Mouse (Mus musculus): ENCODE results near the gene Alkbh6. TPM values are rescaled to one million over a fixed set of nuclear protein-coding genes. Genes with fewer than 3 reads are reported as not detected.

Alkbh6 gene
- polyA plus RNA-seq, 1 experiment from 2014 or later: 88.6 TPM

DNA sequence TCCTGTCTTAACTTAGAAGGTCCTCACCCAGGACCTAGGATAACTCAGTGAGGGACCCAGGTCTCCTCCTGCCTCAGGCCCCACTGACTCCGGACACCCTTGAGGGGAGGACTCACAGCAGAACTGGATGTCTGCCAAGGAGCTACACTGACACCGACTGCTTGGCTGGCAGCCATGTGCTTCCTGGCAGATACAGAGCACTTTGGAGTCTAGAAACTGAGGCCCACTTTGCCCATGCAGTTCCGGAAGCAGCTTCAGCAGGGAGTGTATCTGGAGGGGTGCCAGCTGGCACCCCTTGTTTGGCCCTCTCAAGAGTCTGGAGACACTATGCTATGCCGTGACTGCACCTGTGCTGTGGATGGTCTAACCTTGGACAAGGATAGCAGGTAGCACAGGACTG lies 24.9 kb downstream of the Alkbh6 start:
- WGBS: 56% methylated on average over 4 of the region's 4 CpGs

DNA sequence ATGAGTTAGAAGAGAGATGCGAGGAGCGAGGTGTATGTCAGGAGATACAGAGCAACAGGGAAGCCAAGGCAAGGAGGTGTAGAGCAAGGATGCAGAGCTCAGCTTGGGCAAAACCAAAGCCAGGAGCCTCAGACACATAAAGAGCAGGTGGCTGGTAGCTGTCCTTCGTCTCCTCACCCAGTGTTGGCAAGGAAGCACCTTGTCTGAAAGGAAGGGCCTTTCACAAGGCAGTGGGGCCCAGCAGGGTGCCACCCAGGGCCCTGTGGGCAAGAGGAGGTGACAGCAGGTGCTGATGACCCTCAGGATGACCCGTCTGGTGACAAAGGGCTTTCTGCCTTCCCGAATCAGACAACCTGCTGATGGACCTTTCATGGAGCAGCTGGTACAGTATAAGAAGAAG lies 26.0 kb downstream of the Alkbh6 start:
- no peak overlapping the region for H3K4me3 ChIP-seq
- no peaks in the 10 kb centered on the region for H3K36me3 ChIP-seq
- no peaks in the 10 kb centered on the region for H3K9me3 ChIP-seq
- H3K4me1 ChIP-seq: no peaks in the 10 kb centered on the region; the same call in 1 of the 2 replicates
- no peak overlapping the region for H3K4me2 ChIP-seq (replicated peaks)
- WGBS: 68% methylated on average over 5 of the region's 5 CpGs
- no peak overlapping the region for H3K27ac ChIP-seq
- no peak for ATAC-seq (ENCODE audit: insufficient number of reproducible peaks, insufficient read depth, low FRiP score, low TSS enrichment)
- no peak overlapping the region for H3K9ac ChIP-seq
- H3K27me3 ChIP-seq: peaks cover 31% of the 10 kb centered on the region

More for the DNA sequence above, 24.9 kb downstream of the Alkbh6 start:
- H3K4me3 ChIP-seq: no peak overlapping the region
- H3K9ac ChIP-seq: no peak overlapping the region
- H3K27me3 ChIP-seq: peaks cover 26% of the 10 kb centered on the region
- no peak overlapping the region for H3K4me2 ChIP-seq (replicated peaks)
- H3K36me3 ChIP-seq: no peaks in the 10 kb centered on the region
- H3K4me1 ChIP-seq: no peaks in the 10 kb centered on the region; the same call in 1 of the 2 replicates
- no peak overlapping the region for H3K27ac ChIP-seq
- H3K9me3 ChIP-seq: no peaks in the 10 kb centered on the region
- ATAC-seq (ENCODE audit: insufficient number of reproducible peaks, insufficient read depth, low FRiP score, low TSS enrichment): 0 out of 2 replicates have a peak, but pooled peaks have one; percentile 36

DNA sequence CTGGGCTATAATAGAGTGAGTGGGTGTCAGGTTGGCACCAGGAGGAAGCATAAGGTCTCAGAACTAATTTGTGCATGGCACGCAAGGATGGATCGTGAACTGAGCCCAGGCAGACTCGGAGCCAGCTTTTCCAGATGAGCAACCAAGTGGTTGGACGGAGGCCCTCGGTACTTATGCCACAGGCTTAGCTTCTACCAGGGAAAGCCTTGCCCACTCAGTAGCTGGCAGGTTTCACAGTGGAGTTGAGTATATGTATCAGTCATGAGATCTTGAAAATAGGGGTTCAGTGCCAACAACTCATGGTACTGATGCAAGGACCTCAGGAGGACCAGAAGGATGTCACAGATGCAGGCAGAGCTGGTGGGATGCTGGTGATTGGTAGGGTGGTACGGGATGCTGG lies 27.2 kb downstream of the Alkbh6 start:
- 79% methylated on average over 6 of the region's 6 CpGs for WGBS
- no peaks in the 10 kb centered on the region for H3K36me3 ChIP-seq
- no peak overlapping the region for H3K9ac ChIP-seq
- no peak overlapping the region for H3K27ac ChIP-seq
- no peak overlapping the region for H3K4me3 ChIP-seq
- no peaks in the 10 kb centered on the region; the same call in 1 of the 2 replicates for H3K4me1 ChIP-seq
- H3K27me3 ChIP-seq: peaks cover 31% of the 10 kb centered on the region
- H3K9me3 ChIP-seq: no peaks in the 10 kb centered on the region
- no peak overlapping the region for H3K4me2 ChIP-seq (replicated peaks)
- no peak for ATAC-seq (ENCODE audit: insufficient number of reproducible peaks, insufficient read depth, low FRiP score, low TSS enrichment)

DNA sequence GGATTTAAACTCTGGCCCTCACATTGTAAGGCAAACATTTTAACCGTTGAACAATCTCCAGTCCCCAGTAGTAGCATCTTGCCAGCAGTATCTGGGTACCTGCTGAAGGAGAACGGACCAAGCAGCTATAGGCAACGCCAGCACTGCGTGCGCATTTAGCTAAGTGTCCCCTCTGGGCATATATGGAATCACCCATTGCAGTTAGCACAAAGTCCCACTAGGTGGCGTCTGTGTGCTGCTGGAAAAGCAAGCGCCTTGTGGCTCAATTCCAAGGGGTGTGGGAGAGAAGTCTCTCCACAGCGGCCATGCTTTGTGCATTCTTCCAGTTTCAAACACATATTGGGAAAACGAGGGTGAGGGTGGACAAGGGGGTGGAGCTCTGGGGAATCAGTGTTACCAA lies 27.9 kb downstream of the Alkbh6 start:
- H3K9ac ChIP-seq: no peak overlapping the region
- H3K4me1 ChIP-seq: no peaks in the 10 kb centered on the region; the same call in 1 of the 2 replicates
- H3K4me2 ChIP-seq (replicated peaks): no peak overlapping the region
- H3K9me3 ChIP-seq: no peaks in the 10 kb centered on the region
- peaks cover 31% of the 10 kb centered on the region for H3K27me3 ChIP-seq
- WGBS: 1% methylated on average over 9 of the region's 9 CpGs
- no peak overlapping the region for H3K27ac ChIP-seq
- no peaks in the 10 kb centered on the region for H3K36me3 ChIP-seq
- no peak overlapping the region for H3K4me3 ChIP-seq
- no peak for ATAC-seq (ENCODE audit: insufficient number of reproducible peaks, insufficient read depth, low FRiP score, low TSS enrichment)

DNA sequence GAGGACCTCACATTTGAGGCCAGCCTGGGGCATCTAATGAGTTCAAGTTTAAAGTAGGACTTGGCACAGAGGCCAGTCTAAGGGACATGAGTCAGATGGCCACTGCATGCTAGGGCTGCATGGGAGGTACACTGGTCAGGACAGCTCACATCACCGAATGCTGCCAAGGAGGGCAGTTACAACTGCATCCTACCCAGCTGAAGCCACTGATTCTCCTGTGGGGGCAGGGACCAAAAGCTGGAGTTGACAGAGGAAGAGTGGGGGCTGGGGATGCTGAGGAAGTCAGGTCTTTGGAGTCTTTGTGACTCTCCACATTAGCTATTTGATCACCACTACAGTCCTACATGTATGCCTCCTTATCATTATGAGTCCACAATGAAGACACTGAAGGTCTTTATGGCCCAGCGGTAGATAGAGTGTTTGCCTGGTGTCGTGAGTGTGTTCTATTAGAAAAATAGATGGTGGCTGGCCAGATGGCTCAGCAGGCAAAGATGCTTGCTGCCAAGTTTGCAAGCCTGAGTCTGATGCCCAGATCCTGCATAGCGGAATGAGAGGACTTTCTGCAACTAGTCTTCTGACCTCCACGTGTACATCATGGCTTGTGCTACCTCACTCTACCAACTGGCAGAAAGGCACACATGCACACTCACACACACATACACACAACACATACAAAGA lies 31.1 kb downstream of the Alkbh6 start:
- H3K4me3 ChIP-seq: no peak overlapping the region
- ATAC-seq (ENCODE audit: insufficient number of reproducible peaks, insufficient read depth, low FRiP score, low TSS enrichment): no peak
- 76% methylated on average over 5 of the region's 5 CpGs for WGBS
- no peaks in the 10 kb centered on the region for H3K9me3 ChIP-seq
- H3K36me3 ChIP-seq: no peaks in the 10 kb centered on the region
- H3K9ac ChIP-seq: no peak overlapping the region
- no peak overlapping the region for H3K4me2 ChIP-seq (replicated peaks)
- H3K4me1 ChIP-seq: peaks cover 6% of the 10 kb centered on the region; the same call in 1 of the 2 replicates
- H3K27ac ChIP-seq: no peak overlapping the region
- peaks cover 20% of the 10 kb centered on the region for H3K27me3 ChIP-seq

DNA sequence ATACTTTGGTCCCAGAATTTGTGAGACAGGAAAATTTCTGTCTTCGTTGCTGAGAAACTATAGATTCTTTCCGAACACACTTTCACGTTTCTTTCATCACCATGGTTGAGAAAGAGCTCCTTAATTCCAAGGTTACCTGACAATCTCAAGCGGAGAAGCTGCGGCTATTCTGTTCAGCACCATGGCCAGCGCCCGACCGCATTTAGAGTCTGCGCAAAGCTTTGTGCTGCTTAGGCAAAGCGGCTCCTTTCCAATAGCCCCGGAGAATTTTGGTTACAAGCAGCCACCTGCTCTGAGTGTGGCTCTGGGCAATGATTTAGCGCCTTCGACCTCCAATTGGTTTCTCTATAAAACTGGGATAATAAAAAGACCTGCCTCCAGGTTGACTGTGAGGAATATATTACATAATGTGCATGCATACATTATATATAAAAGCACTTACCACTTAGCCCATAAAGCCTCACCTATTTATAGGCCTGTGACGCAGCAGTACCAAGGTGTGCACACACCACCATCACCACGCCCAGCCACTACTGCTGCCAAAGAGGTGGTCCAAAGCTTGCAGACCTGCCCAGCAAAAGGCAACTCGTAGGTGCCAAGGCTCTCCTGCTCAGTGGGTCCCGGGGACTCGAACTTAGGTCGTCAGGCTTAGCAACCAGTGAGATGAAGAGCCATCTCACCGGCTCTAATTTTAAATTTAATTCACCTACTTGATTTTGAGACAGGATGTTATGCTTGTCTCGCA lies 38.3 kb downstream of the Alkbh6 start:
- Histone ChIP-seq H3K4me2 (replicated peaks) (no peak overlapping the region), H3K9ac (no peak overlapping the region), H3K27me3 (peaks cover 32% of the 10 kb centered on the region), H3K36me3 (no peaks in the 10 kb centered on the region), H3K4me1 (peaks cover 9% of the 10 kb centered on the region; the same call in 1 of the 2 replicates), H3K4me3 (no peak overlapping the region), H3K27ac (no peak overlapping the region), H3K9me3 (no peaks in the 10 kb centered on the region)
- WGBS: 27% methylated on average over 21 of the region's 21 CpGs
- ATAC-seq (ENCODE audit: insufficient number of reproducible peaks, insufficient read depth, low FRiP score, low TSS enrichment): no peak

DNA sequence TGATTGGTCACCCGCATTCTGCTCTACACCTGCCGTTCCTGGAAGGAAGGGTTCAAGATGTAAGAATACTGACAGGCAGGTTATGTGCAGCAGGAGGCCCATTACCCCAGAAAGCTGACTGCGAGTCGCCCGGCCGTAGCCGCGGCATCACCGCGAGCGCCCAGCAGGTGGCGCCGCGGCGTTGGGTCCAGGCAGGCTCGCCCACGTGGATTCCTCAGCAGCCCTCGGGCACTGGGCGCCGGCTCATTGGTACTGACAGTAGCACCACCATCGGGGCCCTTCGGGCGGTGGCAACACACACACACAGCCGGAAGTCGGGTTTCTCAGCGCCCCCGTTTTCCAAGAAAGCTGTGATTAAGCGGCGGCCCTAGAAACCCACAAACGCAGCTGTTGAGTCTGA lies 39.3 kb downstream of the Alkbh6 start:
- H3K4me1 ChIP-seq: peaks cover 9% of the 10 kb centered on the region; the same call in 1 of the 2 replicates
- 1% methylated on average over 30 of the region's 30 CpGs for WGBS
- no peak overlapping the region for H3K4me2 ChIP-seq (replicated peaks)
- no peak overlapping the region for H3K9ac ChIP-seq
- no peaks in the 10 kb centered on the region for H3K9me3 ChIP-seq
- no peak overlapping the region for H3K4me3 ChIP-seq
- no peak overlapping the region for H3K27ac ChIP-seq
- peaks cover 32% of the 10 kb centered on the region for H3K27me3 ChIP-seq
- no peak for ATAC-seq (ENCODE audit: insufficient number of reproducible peaks, insufficient read depth, low FRiP score, low TSS enrichment)
- no peaks in the 10 kb centered on the region for H3K36me3 ChIP-seq

DNA sequence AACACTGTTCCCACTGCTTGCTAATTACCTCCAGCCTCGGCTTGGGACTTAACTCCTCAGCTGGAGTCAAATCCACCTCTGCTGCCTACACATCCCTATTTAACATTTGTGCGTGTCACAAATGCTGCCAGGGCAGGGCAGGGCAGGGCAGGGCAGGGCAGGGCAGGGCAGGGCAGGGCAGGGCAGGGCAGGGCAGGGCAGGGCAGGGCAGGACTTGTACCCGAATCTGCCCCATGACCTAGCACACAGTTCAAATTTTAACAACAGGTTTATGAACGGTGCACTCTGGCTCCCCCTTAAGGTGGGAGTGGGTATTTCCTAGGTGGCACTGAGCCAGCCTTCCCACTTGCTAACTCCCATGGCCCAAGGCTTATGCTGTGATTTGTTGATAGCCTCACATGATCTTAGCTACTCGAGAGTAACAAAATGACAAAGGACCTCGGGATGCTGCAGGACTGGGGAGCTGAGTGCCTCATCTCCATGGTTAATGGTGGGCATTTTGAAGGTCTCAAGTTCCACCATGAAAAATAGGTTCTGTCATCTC lies 44.8 kb downstream of the Alkbh6 start:
- Histone ChIP-seq H3K9me3 (no peaks in the 10 kb centered on the region), H3K36me3 (peaks cover 23% of the 10 kb centered on the region), H3K4me3 (no peak overlapping the region), H3K4me1 (no peaks in the 10 kb centered on the region), H3K4me2 (replicated peaks) (no peak overlapping the region), H3K27ac (no peak overlapping the region), H3K9ac (no peak overlapping the region), H3K27me3 (peaks cover 16% of the 10 kb centered on the region)
- 9% methylated on average over 6 of the region's 6 CpGs for WGBS
- no peak for ATAC-seq (ENCODE audit: insufficient number of reproducible peaks, insufficient read depth, low FRiP score, low TSS enrichment)

DNA sequence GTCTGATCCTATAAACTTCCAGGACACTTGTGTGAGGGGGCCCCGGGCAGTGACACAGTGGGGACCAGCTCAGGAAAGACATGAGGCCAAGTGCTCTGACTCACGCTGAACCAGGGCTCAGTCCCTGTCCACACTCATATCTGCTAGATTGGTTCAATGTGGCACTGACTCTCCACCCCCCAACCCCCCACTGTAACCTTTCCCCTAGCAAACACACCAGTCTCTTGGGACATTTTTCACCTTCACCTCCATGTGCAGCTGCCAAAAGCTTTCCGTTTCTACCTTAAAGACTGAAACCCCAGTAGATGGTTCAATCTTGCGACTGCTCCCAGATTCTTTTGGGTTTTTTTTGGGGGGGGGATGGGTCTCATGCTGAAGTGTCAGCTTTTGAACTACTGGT lies 45.5 kb downstream of the Alkbh6 start:
- Histone ChIP-seq H3K36me3 (peaks cover 23% of the 10 kb centered on the region), H3K4me3 (no peak overlapping the region), H3K9me3 (no peaks in the 10 kb centered on the region), H3K4me1 (peaks cover under 1% of the 10 kb centered on the region; the same call in 1 of the 2 replicates), H3K27me3 (peaks cover 9% of the 10 kb centered on the region; the same call in 1 of the 2 replicates), H3K27ac (no peak overlapping the region), H3K4me2 (replicated peaks) (no peak overlapping the region), H3K9ac (no peak overlapping the region)
- 63% methylated on average over 4 of the region's 4 CpGs for WGBS
- ATAC-seq (ENCODE audit: insufficient number of reproducible peaks, insufficient read depth, low FRiP score, low TSS enrichment): no peak

DNA sequence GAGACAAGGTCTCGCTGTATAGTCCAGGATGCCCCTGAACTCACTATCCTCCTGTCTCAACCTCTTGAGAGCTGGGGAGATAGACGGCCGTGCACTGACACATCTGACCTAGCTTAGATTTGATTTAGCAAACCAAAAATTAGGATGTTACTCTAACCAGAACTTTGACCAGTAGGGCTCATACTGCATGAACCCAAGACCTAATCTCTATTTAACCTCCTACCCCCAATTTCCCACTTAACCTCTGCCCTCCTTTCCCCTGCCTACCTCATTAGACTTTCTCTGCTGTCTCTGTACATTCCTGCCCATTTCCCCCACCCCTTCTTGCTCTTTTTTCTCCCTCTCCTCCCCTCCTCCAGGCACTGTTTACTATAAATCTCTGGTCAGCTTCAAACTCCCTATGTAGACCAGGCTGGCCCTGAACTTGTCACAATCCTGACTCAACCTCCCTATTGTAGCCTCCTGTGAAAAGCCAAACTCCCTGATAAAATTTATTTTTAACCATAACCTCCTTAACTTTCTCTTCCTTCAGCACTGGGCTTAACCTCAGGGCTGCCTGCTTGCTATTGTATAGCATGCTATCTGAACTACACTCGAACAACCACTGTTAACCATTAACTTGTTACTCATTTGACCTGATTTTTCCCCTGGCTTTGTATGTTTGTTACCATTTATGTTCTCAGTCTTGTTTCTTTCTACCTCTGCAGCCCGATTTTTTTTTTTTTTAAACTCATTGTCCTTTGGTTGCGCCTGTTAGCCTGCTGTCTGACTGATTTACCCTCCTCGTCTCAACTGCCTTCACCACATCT lies 50.1 kb downstream of the Alkbh6 start:
- Histone ChIP-seq H3K9ac (no peak overlapping the region), H3K4me2 (replicated peaks) (no peak overlapping the region)

DNA sequence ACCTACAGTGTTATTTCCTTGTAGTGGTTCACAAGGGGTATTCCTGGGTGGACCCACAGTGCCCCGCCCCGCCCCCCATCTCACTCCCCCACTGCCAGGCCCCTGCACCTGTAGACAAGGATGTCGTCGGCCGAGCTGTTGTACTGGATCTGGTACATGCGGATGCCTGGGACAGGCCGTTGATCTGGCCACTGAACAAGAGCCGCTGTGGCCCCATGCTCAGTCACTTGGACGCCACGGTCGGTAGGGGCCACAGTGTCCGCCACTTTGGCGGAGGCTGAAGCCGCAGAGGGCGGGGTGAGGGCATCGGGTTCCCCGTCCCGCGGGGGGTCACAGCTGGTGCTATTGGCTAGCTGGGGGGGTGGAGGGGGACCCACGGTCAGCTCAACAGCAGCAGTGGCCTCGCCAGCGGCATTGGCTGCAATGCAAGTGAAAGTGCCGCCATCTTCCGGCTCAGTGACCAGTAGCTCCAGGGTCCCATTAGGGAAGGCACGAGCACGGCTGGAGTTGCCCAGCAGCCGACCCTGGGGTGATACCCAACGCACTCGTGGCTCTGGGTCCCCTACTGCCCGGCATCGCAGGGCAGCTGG lies 50.9 kb downstream of the Alkbh6 start:
- 84% methylated on average over 31 of the region's 31 CpGs for WGBS
- ATAC-seq (ENCODE audit: insufficient number of reproducible peaks, insufficient read depth, low FRiP score, low TSS enrichment): no peak

More for the DNA sequence above, 50.1 kb downstream of the Alkbh6 start:
- Histone ChIP-seq H3K4me3 (no peak overlapping the region), H3K27ac (no peak overlapping the region), H3K4me1 (peaks cover 30% of the 10 kb centered on the region), H3K9me3 (no peaks in the 10 kb centered on the region), H3K27me3 (0 out of 2 replicates have a peak, but pooled peaks cover under 1% of the 10 kb centered on the region), H3K36me3 (peaks cover 38% of the 10 kb centered on the region)
- no peak for ATAC-seq (ENCODE audit: insufficient number of reproducible peaks, insufficient read depth, low FRiP score, low TSS enrichment)
- WGBS: 59% methylated on average over 7 of the region's 7 CpGs

More for the DNA sequence above, 50.9 kb downstream of the Alkbh6 start:
- Histone ChIP-seq H3K27ac (no peak overlapping the region), H3K9me3 (no peaks in the 10 kb centered on the region), H3K4me2 (replicated peaks) (no peak overlapping the region; the same call in 1 of the 2 replicates), H3K4me3 (no peak overlapping the region), H3K36me3 (peaks cover 38% of the 10 kb centered on the region), H3K27me3 (peaks cover 9% of the 10 kb centered on the region; the same call in 1 of the 2 replicates), H3K9ac (no peak overlapping the region), H3K4me1 (peaks cover 31% of the 10 kb centered on the region)
